Mouse (Mus musculus) T-cell, adult 2 months (primary cell): Measurements from ENCODE around the gene Sun2.

Experiments
- DNase-seq: peaks from one replicate; pipeline ENCODE4 v3.0.0; 2022; ENCODE audit warnings: low spot score

Sun2 gene

DNA sequence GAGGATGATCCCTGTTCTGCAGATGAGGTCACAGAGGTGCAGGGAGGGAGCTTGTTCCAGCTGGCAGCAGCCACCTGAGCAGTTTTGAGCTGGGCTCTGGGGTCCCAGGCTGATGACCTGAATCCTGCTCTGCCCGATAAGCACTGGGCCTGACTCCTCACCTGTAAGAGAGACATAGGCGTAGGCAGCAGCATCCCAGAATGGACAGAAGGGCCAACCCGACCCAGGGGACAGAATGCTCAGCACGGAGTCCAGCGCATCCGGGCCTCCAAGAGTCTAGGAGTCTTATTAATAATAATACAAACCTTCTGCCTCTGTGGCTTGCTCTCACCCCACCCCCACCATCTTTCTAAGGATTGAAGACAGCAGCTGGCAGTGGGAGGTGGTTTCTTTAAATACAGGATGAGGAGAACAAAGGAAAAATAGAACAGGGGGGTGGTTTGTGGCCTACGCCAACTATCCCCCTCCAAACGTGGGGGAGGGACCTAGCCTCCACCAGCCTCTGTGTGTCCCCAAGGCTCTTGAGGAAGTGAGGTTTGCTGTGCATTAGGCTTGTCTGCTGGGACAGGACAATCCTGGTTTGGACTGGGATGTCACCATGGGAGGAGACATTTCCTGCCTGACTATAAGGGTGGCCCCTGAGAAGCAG is 13.8 kb upstream of the Sun2 start:
- no peak for DNase-seq

DNA sequence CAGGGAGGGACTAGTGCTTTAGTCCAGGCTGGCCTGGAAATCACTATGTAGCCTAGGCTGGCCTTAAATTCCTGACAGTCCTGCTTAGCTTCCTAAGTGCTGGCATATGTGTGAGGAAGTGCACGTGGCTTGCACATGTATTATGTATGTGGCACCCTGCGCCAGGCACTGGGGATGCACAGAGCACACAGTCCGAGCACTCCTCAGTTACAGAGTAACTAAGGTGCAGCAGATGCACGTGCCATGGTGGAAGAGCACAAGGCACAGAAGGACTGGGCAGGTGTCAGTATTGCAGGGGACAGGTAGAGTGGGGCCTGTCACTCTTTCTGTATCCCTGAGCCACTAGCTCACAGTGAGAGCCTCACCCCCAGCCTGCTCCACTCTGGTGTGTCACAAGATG is 12.8 kb upstream of the Sun2 start:
- DNase-seq, result no peak

DNA sequence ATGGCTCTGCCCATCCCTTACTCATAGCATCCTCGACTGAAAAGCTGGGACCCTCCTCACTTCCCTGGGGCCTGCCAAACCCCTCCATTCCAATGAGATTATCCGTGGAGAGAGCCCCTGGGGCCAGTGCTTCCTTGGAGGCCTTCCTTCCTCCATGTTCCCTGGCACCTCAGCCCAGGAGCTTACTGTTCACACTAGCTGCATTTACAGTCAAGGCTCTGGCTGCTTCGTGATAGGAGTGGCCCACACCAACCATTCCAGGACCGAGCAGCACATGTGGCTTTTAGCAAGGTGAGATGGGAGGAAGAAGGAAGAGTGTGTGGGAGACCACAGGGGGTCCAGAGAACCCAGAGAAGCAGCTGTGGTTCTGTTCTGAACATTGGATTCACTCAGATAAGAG is 11.5 kb upstream of the Sun2 start:
- no peak for DNase-seq

DNA sequence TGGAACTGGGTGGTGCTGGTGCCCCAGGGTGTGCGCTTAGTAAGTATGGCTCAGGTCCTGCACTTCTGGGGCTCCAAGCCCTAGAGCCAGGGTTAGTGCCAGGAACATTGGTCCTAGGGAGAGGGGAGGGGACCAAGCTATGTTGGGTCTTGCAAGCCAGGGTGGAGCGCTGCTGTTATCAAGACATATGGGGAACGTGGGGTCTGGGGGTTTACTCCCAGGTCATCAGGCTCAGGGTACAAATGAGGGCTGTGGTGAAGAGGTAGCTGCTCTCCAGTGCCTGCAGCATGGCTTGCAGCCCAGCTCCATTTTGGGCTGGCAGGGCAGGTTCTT is 11.1 kb upstream of the Sun2 start:
- DNase-seq, result no peak

DNA sequence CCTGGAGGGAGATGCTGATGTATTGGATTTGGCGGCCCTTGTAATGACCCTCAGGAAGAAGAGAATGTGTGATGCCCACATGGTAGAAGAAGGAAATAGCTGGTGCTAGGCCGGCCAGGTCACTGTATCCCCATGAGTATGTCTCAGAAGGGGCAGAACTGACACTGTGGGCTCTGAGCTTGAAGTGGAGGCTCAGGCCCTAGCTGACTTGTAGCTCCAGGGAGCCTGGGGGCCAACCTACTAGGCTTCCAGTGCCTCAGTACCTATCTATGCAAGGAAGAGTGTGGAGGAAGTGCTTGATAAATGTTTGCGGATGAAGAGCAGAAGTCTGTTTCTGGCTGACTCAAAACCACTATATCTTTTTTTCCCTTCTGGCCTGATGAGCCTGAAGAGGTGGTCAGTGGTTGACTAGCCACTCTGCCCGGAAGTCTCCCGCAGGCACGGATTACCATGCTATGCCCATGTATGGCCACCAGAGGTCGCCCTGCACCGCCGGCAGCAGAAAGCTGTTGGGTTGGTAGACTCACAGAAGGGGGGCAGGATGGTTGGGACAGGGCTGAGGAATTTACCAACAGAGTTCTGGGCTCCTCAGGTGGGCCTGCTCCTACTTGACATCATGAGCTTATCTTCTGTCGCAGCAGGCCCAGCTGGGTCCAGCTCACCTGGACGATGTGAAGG is 10.5 kb upstream of the Sun2 start:
- DNase-seq, result peak; percentile 70

DNA sequence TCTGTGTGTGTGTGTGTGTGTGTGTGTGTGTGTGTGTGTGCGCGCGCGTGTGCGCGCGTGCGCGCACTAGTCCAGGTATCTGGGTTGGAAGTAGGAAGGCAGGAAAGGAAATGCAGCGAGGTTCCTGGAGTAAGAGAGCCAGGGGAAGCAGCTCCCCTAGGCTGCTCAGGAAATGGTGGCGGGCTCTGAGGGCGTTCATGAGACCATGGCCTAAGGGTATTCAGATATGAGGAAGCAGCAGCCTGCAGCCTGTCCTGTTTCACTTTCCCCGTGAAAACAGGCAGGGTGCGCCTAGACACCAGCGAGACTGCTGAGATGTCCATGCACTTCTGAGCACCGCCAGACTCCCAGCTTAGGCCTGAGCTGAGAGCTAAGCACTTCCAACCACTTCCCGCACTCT is 9.4 kb upstream of the Sun2 start:
- DNase-seq, result no peak

DNA sequence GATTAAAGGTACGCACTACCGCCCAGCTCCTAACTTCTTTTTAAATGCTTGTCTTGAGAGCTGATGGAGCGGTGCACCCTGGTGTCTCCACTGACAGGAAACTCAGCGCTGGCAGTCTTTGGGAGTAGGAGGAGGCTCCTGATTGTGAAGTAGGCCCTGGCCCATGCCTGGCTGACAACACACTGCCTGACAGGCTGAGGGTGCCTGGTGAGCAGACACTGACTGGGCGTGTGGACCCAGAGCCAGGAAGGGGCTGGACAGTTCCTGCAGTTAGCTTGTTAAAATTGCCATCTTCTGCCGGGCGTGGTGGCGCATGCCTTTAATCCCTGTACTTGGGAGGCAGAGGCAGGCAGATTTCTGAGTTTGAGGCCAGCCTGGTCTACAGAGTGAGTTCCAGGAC is 7.9 kb upstream of the Sun2 start:
- no peak for DNase-seq

DNA sequence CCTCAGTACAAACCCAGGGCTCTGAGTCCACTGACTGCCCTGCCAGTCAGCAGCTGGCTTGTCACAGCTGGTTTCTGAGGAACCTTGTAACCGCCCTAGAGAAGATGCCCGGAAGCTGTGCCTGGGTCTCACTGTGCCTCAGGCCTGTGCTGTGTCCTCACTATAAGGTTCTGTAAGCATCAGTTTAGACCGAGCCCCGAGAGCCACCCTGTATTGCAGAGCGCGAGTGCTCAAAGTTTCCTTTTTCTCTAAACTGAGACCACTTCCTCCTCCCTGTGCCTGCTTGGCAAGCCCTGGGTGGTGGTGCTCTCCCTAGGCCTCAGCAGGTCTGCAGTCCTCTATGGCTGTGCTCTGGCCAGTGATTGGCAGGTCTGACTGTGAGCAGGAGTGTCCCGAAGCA is 6.8 kb upstream of the Sun2 start:
- no peak for DNase-seq

DNA sequence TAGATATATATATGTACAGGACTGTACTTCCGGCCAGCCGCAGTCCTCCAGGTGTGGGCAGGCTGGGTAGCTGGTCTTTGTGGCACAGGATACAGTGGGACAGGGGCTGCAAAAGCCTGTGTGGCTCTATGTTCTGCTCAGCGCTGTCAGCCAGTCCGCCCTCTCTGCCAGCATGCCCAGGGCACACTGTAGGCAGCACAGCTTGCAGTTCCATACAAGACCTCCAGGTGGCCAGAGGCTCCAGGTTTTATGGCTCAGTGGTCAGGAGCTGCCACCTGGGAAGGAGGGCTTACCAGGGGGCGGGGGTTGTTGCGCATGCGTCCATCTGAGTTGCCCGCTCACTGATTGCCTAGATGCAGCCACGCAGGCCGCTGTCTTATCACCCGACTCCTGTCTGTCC is 5.7 kb upstream of the Sun2 start:
- DNase-seq, result peak; percentile 30

DNA sequence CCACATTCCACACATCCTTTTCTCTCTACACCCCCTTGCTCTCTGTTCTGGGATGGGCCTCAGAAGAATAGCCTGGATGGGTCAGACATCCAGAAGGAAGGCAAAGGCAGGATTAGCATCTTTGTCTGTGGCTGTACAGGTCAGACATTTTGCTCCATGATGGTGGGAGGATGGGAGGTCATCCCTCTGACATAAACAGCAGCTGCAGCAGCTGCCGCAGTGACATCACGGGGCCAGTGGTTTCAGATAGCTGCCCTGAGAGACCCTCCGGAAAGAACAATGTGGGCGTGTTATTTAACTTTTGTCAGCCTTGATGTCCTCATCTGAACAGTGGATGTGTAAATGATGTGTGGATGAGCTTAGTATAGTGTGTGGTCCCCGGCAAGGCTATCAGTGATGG is 3.5 kb upstream of the Sun2 start:
- no peak for DNase-seq

DNA sequence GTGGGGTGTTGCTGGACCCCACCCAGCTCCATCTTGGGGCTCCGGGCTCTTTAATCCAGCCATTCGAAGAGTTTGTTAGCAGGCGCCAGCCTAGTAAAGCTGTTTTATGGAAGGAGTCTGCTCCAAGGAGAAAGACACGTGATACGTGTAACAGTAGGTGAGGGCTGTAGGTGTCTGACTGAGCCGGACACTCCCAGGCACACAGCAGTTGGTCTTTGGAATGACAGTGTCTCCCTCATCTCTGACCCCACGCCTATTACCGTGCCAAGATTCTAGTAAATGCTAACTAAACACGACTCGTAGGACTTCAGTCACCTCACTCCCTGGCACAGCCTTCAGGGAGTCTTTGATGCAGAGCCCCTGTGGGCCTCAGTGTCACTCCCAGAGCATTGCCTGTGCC is 3.0 kb upstream of the Sun2 start:
- DNase-seq, result no peak

DNA sequence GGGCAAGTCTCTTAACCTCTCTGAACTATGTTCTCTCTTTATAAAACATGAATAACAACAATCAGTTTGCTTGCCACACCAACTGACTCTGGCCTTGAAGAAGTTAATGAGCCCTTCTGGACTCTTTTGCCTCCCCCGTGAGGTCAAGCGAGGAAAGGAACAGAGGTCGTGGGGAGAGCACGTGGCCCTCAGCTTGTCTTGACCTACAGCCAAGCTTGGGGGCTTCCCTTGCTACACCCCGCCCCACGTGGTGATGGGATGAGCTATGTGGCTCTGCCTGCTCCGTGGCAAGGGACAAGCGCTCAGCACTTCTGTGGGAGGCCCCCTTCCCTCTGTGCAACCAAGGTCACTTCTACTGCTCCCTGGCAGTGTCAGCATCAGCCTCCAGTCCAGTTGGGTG is 2.4 kb upstream of the Sun2 start:
- no peak for DNase-seq

DNA sequence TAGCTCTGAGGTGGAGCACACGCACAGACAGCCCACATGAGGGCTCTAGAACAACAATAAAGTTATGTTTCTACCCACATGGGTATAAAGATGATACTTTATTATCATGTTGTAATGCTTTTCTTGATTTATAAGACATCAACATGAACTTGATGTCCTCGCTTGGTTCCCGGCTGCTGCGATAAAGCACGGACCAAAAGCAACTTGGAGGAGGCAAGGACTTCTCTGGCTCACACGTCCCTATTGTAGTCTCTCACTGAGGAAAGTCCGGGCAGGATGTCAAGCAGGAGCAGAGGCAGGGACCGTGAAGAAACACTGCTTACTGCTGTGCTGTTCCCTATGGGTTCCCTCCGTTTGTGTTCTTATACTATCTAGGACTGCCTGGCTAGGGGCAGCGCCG is 1.7 kb upstream of the Sun2 start:
- DNase-seq, result no peak

DNA sequence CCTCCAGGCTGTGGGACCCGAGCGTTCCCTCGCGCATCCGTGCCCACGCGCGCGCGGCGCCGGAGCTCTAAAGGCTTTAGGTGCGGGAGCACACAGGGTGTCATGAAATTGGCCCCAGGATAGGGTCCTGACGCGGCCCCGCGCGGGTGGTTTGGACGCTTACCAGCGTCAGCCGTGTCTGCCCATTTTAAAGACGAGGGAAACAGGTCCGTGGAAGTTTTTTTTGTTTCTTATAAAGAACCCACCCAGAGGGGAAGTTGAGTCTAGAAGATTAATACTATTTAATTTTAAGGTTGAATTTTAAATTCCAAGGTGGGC is 329 bp upstream of the Sun2 start:
- DNase-seq, result no peak

DNA sequence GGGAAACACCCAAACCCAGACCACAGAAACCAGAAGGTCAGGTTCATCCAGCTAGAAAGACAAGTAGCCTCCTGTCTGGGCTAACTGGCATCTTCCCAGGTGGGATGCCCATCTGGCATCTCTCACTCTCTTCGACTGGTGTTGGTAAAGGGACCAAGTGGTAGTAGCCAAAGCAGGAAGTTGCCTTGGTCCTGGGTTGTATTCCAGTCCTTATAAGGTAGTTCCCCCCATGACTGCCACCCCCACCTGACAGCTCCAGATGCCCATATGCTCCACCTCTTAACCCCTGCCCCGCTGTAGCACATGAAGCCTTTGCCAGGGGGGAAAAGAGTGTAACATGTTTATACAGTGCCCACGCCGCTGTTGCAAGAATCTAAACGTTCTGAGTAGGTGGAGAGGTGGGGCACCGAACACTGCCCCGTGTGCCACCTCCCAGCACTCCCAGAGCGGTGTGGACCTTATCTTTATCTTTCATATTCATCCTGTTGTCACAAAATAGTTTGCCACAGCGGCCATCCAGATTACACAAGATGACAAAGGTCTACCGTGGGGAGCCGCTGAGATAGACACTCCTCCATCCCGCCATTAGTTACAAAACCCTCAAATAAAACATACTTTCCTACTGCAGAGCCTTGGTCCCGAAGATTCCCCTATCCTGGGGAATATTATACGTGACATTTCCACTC is 1.0 kb downstream of the Sun2 start:
- peak; percentile 72 for DNase-seq

DNA sequence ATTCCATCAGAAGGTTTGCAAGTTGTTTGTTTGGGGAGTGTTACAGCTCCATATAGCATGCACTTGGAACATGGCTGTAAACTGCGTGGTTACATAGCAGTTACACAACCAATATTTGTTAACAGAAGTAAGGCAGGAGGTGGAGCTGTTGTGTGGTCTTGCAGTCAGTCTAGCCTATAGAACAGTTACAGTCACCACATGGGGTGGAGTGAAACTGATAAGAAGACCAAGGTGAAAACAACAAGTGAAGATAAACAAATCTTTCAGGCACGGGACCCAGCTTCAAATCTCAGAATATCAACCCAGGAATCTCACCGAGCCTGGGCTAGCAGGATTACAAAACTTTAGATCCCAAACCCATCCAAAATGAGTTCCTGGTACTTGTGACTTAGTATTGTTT is 1.6 kb downstream of the Sun2 start:
- DNase-seq, result no peak

DNA sequence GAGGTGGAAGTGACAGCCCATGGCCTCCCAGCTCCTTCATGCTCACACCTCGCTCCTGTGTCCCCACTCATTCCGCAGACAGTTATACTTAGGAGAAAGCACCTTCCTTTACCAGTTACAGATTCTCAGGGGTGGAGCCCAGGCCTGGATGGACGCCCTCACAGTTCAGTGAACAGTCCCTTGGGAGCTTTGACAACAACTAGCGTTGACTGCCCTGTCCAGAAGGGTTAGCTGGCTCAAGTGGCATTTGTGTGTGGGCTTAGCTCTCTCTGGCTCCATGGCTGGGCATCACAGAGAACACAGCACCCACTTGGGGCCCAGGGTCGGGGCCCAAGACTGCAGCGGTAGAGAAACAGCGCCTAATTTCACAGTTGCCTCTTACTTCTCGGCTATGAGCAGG is 8.0 kb downstream of the Sun2 start:
- DNase-seq, result no peak

DNA sequence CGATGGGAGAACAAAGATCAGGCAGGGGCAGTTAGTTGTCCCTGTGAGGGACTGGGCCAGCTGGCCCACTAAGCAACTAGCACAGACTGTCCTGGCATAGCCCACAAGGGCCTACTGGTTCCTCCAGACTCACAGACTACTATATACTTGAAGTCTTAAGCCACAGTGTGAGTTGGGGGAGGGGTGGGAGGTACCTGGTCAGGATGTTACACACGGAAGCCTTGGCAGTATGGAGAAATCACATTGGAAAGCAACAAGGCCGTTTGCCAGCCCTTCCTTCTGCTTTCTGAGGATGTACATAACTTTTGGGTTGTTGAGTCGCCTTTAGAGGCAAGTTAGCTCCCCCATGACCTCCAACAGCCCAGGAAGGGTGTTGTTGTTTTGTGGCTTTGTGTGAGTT is 8.7 kb downstream of the Sun2 start:
- DNase-seq, result no peak

DNA sequence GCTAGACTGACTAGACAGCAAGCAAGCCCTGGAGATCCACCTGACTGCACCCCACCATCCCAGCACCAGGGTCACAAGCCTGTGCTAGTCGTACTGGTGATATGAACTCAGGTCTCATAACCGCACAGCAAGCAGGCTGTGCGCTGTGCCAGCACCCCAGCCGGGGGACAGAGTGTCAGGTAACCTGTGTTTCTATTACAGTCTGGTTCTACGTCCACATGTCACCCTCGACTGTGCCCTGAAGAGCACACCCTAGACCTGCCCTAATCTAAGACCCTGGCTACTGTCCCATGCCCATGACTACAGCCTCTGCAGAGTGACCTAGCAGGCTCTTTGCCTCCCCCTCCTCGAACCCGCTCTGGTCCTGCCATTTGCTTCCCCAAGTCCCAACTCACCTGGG is 9.1 kb downstream of the Sun2 start:
- no peak for DNase-seq

DNA sequence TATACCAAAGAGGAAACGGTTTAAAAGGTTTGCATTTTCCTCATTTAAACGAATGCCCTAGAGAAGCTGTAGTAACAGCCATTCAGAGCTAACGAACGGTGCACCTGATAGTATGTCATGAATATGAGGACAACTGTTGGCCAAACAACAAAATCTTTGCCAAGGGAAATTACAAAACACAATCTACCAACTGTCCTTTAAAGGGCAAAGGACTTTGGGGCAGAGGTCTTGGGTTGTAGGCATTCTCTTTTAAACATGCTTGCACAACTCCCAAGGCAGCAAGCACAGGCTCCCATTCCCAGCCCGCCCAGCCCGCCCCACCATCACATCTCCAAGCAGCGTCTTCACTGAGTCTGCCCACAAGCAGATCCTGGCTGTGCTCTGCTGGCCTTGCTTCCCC is 10.8 kb downstream of the Sun2 start:
- no peak for DNase-seq

DNA sequence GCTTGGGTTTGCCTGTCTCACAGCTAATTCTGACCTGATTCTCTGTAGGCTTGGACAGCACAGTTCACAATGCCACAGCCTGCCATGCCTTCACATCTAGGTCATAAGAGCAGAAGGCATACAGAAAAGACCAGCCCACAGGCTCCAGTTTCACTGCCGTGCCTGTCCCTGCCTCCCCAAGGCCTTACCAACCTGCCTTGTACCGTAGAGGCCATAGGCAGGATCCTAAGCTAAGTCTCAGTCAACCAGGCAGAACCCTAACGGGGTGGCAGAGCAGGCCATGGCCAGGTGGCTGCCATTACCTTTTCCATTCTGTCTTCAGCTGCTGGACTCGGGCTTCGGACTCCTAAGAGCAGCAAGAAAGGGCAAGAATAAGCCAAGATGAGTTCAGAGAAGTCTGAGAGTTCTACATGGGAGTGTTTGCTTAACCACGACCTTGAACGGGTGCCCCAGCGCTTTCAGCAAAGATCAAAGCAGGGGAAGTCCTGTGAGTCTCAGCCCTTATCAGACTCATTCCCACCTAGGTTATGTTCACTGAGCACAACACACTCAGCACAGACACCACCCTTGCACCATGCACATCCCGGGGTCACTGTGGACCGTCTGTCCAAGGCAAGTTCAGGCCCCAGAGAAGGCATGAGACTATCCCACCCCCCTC is 13.5 kb downstream of the Sun2 start:
- DNase-seq, result peak; percentile 67

DNA sequence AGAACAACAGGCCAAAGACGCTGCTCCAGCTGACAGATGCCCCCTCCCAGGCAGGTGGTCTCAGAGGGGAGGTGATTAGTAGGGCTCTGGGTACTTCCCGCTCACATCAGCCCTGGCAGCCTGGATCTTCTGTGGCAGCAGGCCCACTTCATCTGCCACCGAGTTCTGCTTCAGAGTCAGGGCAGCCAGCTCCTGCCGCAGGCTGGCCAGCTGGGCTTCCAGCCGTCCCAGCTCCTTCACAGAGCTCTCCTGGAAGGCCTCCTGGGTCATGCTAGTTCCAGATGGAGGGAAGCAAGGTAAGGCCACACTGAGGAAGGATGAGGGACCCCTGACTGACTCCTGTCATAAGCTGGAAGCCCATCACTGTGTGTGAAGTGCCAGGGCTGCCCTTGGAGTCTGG is 14.0 kb downstream of the Sun2 start:
- no peak for DNase-seq

DNA sequence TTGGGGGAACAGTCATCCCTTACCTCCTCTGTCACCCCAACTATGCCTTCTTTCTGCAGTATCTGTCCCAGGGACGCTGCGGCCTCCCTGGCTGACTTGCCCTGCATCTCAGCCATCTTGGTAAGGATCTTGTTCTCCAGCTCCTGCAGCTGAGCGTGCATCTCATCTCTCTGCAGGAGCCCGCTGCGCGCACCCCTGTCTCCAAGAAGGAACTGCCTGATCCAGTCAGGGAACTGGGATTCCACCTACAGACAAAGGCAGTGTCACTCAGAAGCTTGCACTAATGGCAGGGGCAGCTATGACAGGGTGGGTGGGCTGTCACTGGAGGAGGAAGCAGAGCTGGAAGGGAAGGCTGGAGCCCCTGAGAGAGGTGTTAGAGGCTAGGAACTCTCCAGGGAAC is 14.5 kb downstream of the Sun2 start:
- no peak for DNase-seq
